Mouse (Mus musculus): ENCODE results near the gene T2.

GRCm38 (mm10) chr17:8360876-8361275 is 5.1 kb downstream of the T2 start:
- no peak for TF ChIP-seq POLR2A (IDR thresholded peaks at IDR 0.05; ENCODE audit: insufficient read depth, low read depth, low read length)
- no peak for TF ChIP-seq EP300 (IDR thresholded peaks at IDR 0.05; ENCODE audit: insufficient read depth, low read depth, low read length)
